Mouse (Mus musculus) limb, embryonic 15.5 days (tissue): ENCODE data around the gene Ccdc87. TPM values are rescaled to one million over a fixed set of nuclear protein-coding genes. Genes with fewer than 3 reads are reported as not detected.
A peak's percentile ranks its signal among the peaks of the same experiment; 100 is the strongest.

Experiments
- ATAC-seq: fragments of 200-750 bp; cut with Nextera tagmentation; 2 replicates; pipeline ENCODE4 v1.8.0; 2017; ENCODE audit warnings: low read depth, moderate TSS enrichment; ENCODE audit not compliant: insufficient number of reproducible peaks, low FRiP score, low TSS enrichment
- H3K27ac ChIP-seq: fragments of 300-500 bp; sonication (generic); 2 replicates; pipeline ENCODE4 v1.5.1; 2015; ENCODE audit warnings: moderate library complexity, mild to moderate bottlenecking, inconsistent platforms
- H3K27me3 ChIP-seq: fragments of 300-500 bp; sonication (generic); 2 replicates; pipeline ENCODE4 v1.6.1; 2015; ENCODE audit warnings: inconsistent platforms
- H3K36me3 ChIP-seq: fragments of 300-500 bp; sonication (generic); 2 replicates; pipeline ENCODE4 v1.6.1; 2015; ENCODE audit warnings: inconsistent platforms
- H3K4me1 ChIP-seq: fragments of 300-500 bp; sonication (generic); 2 replicates; pipeline ENCODE4 v1.6.1; 2015; ENCODE audit warnings: inconsistent platforms
- H3K4me2 ChIP-seq: fragments of 300-500 bp; sonication (generic); 2 replicates; pipeline ENCODE4 v1.6.1; 2015; ENCODE audit warnings: mild to moderate bottlenecking, inconsistent platforms
- H3K4me3 ChIP-seq: fragments of 300-500 bp; sonication (generic); 2 replicates; pipeline ENCODE4 v1.5.1; 2015; ENCODE audit warnings: mild to moderate bottlenecking, inconsistent platforms
- H3K9ac ChIP-seq: fragments of 300-500 bp; sonication (generic); 2 replicates; pipeline ENCODE4 v1.6.1; 2015; ENCODE audit warnings: inconsistent platforms
- H3K9me3 ChIP-seq: fragments of 300-500 bp; sonication (generic); 2 replicates; pipeline ENCODE4 v1.6.1; 2016; ENCODE audit warnings: inconsistent platforms
- WGBS: fragments of 180-500 bp; shearing (Covaris S2); methylation state at CpG from one replicate; pipeline ENCODE4 v1.1.7; 2015; 5-methylcytosine and 5-hydroxymethylcytosine counted together
- polyA plus RNA-seq: library from polyadenylated mRNA; unstranded; fragments of >200 nt; fragmentation: Nextera tagmentation; extraction: Ambion mirVana; gene quantifications from 2 replicates; pipeline ENCODE4 v1.2.1, GENCODE M21; 2015

Gene Ccdc87
- 0.16 TPM in 1 of 2 replicates, not detected in the other for polyA plus RNA-seq

GRCm38 (mm10) chr19:4839149-4839548, at the start of gene Ccdc87, which contains the start of gene Ccs:
Gene Ccdc87 (plus strand): TSS chr19:4839366.
Gene Ccs (minus strand): TSS chr19:4839332.
- Histone ChIP-seq H3K4me1 (peaks cover 16% of the 10 kb centered on the region), H3K4me3 (peak within 1 kb of the TSS; percentile 63), H3K36me3 (no peaks in the 10 kb centered on the region), H3K9ac (peak within 1 kb of the TSS; percentile 66), H3K9me3 (no peaks in the 10 kb centered on the region), H3K27ac (0 out of 2 replicates have a peak within 1 kb of the TSS, but pooled peaks have one; percentile 3), H3K27me3 (peaks cover 28% of the 10 kb centered on the region), H3K4me2 (peak within 1 kb of the TSS; percentile 97)
- ATAC-seq, result peak; percentile 95
- WGBS, result under 1% methylated on average over 25 of the region's 25 CpGs

- peak overlapping the region; percentile 54 for H3K4me2 ChIP-seq
- no peaks in the 10 kb centered on the region for H3K9me3 ChIP-seq
- H3K27ac ChIP-seq, result peak overlapping the region; percentile 86
- peaks cover 36% of the 10 kb centered on the region for H3K4me1 ChIP-seq
- H3K4me3 ChIP-seq, result peak overlapping the region; percentile 74
- peaks cover 43% of the 10 kb centered on the region for H3K36me3 ChIP-seq
- 0 out of 2 replicates have a peak, but pooled peaks have one; percentile 3 for ATAC-seq
- WGBS, result under 1% methylated on average over 16 of the region's 16 CpGs
- no peaks in the 10 kb centered on the region for H3K27me3 ChIP-seq
- H3K9ac ChIP-seq, result peak overlapping the region; percentile 57
These were observed 45.8 kb upstream of the Ccdc87 start for GRCm38 (mm10) chr19:4793281-4793830.

GRCm38 (mm10) chr19:4793831-4794422, 45.2 kb upstream of the Ccdc87 start, which contains the start of gene Rbm4:
Gene Rbm4 (minus strand): TSS chr19:4793901.
- no peaks in the 10 kb centered on the region for H3K9me3 ChIP-seq

GRCm38 (mm10) chr19:4795929-4796328, 43.2 kb upstream of the Ccdc87 start:
- Histone ChIP-seq H3K4me2 (no peak overlapping the region), H3K4me1 (peaks cover 24% of the 10 kb centered on the region), H3K9me3 (no peaks in the 10 kb centered on the region), H3K9ac (no peak overlapping the region), H3K36me3 (peaks cover 50% of the 10 kb centered on the region), H3K27me3 (no peaks in the 10 kb centered on the region), H3K27ac (no peak overlapping the region), H3K4me3 (no peak overlapping the region)
- no peak for ATAC-seq
- WGBS, result 50% methylated on average over 1 of the region's 1 CpGs

More at GRCm38 (mm10) chr19:4793831-4794422, 45.2 kb upstream of the Ccdc87 start, which contains the start of gene Rbm4:
- under 1% methylated on average over 31 of the region's 31 CpGs for WGBS
- Histone ChIP-seq H3K27ac (peak within 1 kb of the TSS; percentile 86), H3K27me3 (no peaks in the 10 kb centered on the region), H3K4me2 (peak within 1 kb of the TSS; percentile 69), H3K4me3 (peak within 1 kb of the TSS; percentile 74), H3K4me1 (peaks cover 36% of the 10 kb centered on the region), H3K9ac (peak within 1 kb of the TSS; percentile 57), H3K36me3 (peaks cover 44% of the 10 kb centered on the region)
- ATAC-seq, result peak; percentile 97

GRCm38 (mm10) chr19:4797846-4798245, 41.3 kb upstream of the Ccdc87 start:
- no peaks in the 10 kb centered on the region for H3K27me3 ChIP-seq
- H3K9me3 ChIP-seq, result no peaks in the 10 kb centered on the region
- no peak for ATAC-seq
- no peak overlapping the region for H3K4me2 ChIP-seq
- H3K36me3 ChIP-seq, result peaks cover 58% of the 10 kb centered on the region
- 96% methylated on average over 2 of the region's 2 CpGs for WGBS
- H3K4me1 ChIP-seq, result peaks cover 9% of the 10 kb centered on the region; the same call in 1 of the 2 replicates
- no peak overlapping the region for H3K27ac ChIP-seq
- no peak overlapping the region for H3K9ac ChIP-seq
- no peak overlapping the region for H3K4me3 ChIP-seq

GRCm38 (mm10) chr19:4799083-4799482, 40.1 kb upstream of the Ccdc87 start:
- H3K9ac ChIP-seq, result no peak overlapping the region
- no peak overlapping the region for H3K4me3 ChIP-seq
- H3K27me3 ChIP-seq, result no peaks in the 10 kb centered on the region
- H3K4me2 ChIP-seq, result no peak overlapping the region
- H3K4me1 ChIP-seq, result peaks cover 14% of the 10 kb centered on the region
- peaks cover 70% of the 10 kb centered on the region for H3K36me3 ChIP-seq
- no peak for ATAC-seq
- 94% methylated on average over 5 of the region's 5 CpGs for WGBS
- H3K9me3 ChIP-seq, result no peaks in the 10 kb centered on the region
- H3K27ac ChIP-seq, result no peak overlapping the region

GRCm38 (mm10) chr19:4802691-4803091, 36.5 kb upstream of the Ccdc87 start:
- Histone ChIP-seq H3K27ac (no peak overlapping the region), H3K9ac (no peak overlapping the region), H3K9me3 (no peaks in the 10 kb centered on the region), H3K36me3 (peaks cover 61% of the 10 kb centered on the region), H3K4me3 (no peak overlapping the region), H3K27me3 (no peaks in the 10 kb centered on the region), H3K4me1 (peaks cover 7% of the 10 kb centered on the region), H3K4me2 (no peak overlapping the region)
- 97% methylated on average over 7 of the region's 7 CpGs for WGBS
- peak; percentile 4; the same call in 1 of the 2 replicates for ATAC-seq

GRCm38 (mm10) chr19:4803283-4803682, 35.9 kb upstream of the Ccdc87 start:
- H3K36me3 ChIP-seq, result peaks cover 60% of the 10 kb centered on the region
- no peak for ATAC-seq

GRCm38 (mm10) chr19:4810309-4810708, 28.9 kb upstream of the Ccdc87 start:
- Histone ChIP-seq H3K4me2 (peak overlapping the region; percentile 80), H3K4me3 (peak overlapping the region; percentile 87), H3K9ac (peak overlapping the region; percentile 85), H3K27ac (peak overlapping the region; percentile 97), H3K9me3 (no peaks in the 10 kb centered on the region), H3K4me1 (peaks cover 22% of the 10 kb centered on the region), H3K36me3 (no peaks in the 10 kb centered on the region), H3K27me3 (no peaks in the 10 kb centered on the region)
- under 1% methylated on average over 14 of the region's 14 CpGs for WGBS
- no peak for ATAC-seq

More at GRCm38 (mm10) chr19:4803283-4803682, 35.9 kb upstream of the Ccdc87 start:
- H3K9ac ChIP-seq, result no peak overlapping the region
- H3K27ac ChIP-seq, result no peak overlapping the region
- 81% methylated on average over 10 of the region's 10 CpGs for WGBS
- H3K27me3 ChIP-seq, result no peaks in the 10 kb centered on the region
- no peak overlapping the region for H3K4me2 ChIP-seq
- H3K4me3 ChIP-seq, result no peak overlapping the region
- no peaks in the 10 kb centered on the region for H3K9me3 ChIP-seq
- H3K4me1 ChIP-seq, result peaks cover 12% of the 10 kb centered on the region

GRCm38 (mm10) chr19:4810746-4811062, 28.5 kb upstream of the Ccdc87 start:
- peak overlapping the region; percentile 85 for H3K9ac ChIP-seq
- H3K4me1 ChIP-seq, result peaks cover 22% of the 10 kb centered on the region
- peak overlapping the region; percentile 97 for H3K27ac ChIP-seq
- H3K36me3 ChIP-seq, result no peaks in the 10 kb centered on the region
- peak overlapping the region; percentile 87 for H3K4me3 ChIP-seq
- H3K27me3 ChIP-seq, result no peaks in the 10 kb centered on the region
- 1% methylated on average over 17 of the region's 17 CpGs for WGBS
- H3K4me2 ChIP-seq, result peak overlapping the region; percentile 80
- H3K9me3 ChIP-seq, result no peaks in the 10 kb centered on the region
- no peak for ATAC-seq

- peaks cover 22% of the 10 kb centered on the region for H3K4me1 ChIP-seq
- WGBS, result under 1% methylated on average over 82 of the region's 83 CpGs
- H3K4me3 ChIP-seq, result peak within 1 kb of the TSS; percentile 87
- ATAC-seq, result peak; percentile 99
- H3K9me3 ChIP-seq, result no peaks in the 10 kb centered on the region
- H3K36me3 ChIP-seq, result no peaks in the 10 kb centered on the region
- peak within 1 kb of the TSS; percentile 97 for H3K27ac ChIP-seq
- peak within 1 kb of the TSS; percentile 80 for H3K4me2 ChIP-seq
- peak within 1 kb of the TSS; percentile 85 for H3K9ac ChIP-seq
- no peaks in the 10 kb centered on the region for H3K27me3 ChIP-seq
These were observed 27.9 kb upstream of the Ccdc87 start, which contains the start of the genes Gm21992 and Rbm14 for GRCm38 (mm10) chr19:4811063-4811908. Gene Gm21992 (minus strand): TSS chr19:4811612. Gene Rbm14 (minus strand): TSS chr19:4811634.
